Mouse (Mus musculus) embryonic facial prominence, embryonic 13.5 days (tissue): ENCODE measurements around the gene Hyal2. TPM values are rescaled to one million over a fixed set of nuclear protein-coding genes. Genes with fewer than 3 reads are reported as not detected.

Experiments used
- ATAC-seq: fragments of 200-750 bp; cut with Nextera tagmentation; 2 replicates; pipeline ENCODE4 v1.8.0; 2017; ENCODE audit warnings: low read depth; ENCODE audit not compliant: insufficient number of reproducible peaks, insufficient read depth, low FRiP score, low TSS enrichment
- H3K27ac ChIP-seq: fragments of 300-500 bp; sonication (generic); 2 replicates; pipeline ENCODE4 v1.5.1; 2015; ENCODE audit warnings: moderate library complexity, mild to moderate bottlenecking, inconsistent platforms
- H3K27me3 ChIP-seq: fragments of 300-500 bp; sonication (generic); 2 replicates; pipeline ENCODE4 v1.6.1; 2015; ENCODE audit warnings: mild to moderate bottlenecking, inconsistent platforms
- H3K36me3 ChIP-seq: fragments of 300-500 bp; sonication (generic); 2 replicates; pipeline ENCODE4 v1.6.1; 2015; ENCODE audit warnings: mild to moderate bottlenecking, inconsistent platforms
- H3K4me1 ChIP-seq: fragments of 300-500 bp; sonication (generic); 2 replicates; pipeline ENCODE4 v1.6.1; 2015; ENCODE audit warnings: inconsistent platforms
- H3K4me2 ChIP-seq: fragments of 300-500 bp; sonication (generic); 2 replicates; pipeline ENCODE4 v1.6.1; 2015; ENCODE audit warnings: moderate library complexity, mild to moderate bottlenecking, inconsistent platforms
- H3K4me3 ChIP-seq: fragments of 300-500 bp; sonication (generic); 2 replicates; pipeline ENCODE4 v1.5.1; 2015; ENCODE audit warnings: mild to moderate bottlenecking, inconsistent platforms
- H3K9ac ChIP-seq: fragments of 300-500 bp; sonication (generic); 2 replicates; pipeline ENCODE4 v1.6.1; 2015; ENCODE audit warnings: mild to moderate bottlenecking, inconsistent platforms
- H3K9me3 ChIP-seq: fragments of 300-500 bp; sonication (generic); 2 replicates; pipeline ENCODE4 v1.6.1; 2016; ENCODE audit warnings: inconsistent platforms
- WGBS: fragments of 180-500 bp; shearing (Covaris S2); methylation state at CpG from one replicate; pipeline ENCODE4 v1.1.7; 2015; ENCODE audit warnings: mixed read lengths; 5-methylcytosine and 5-hydroxymethylcytosine counted together
- polyA plus RNA-seq: library from polyadenylated mRNA; unstranded; fragments of >200 nt; fragmentation: Nextera tagmentation; extraction: Ambion mirVana; gene quantifications from 2 replicates; pipeline ENCODE4 v1.2.1, GENCODE M21; 2015

Hyal2 gene
- polyA plus RNA-seq, 1 experiment from 2014 or later: 118 TPM

GRCm38 (mm10) chr9:107619546-107619879 is 51.8 kb downstream of the Hyal2 start:
- Histone ChIP-seq H3K4me3 (no peak overlapping the region), H3K36me3 (peaks cover 85% of the 10 kb centered on the region), H3K27ac (0 out of 2 replicates have a peak overlapping the region, but pooled peaks have one; percentile 4), H3K9me3 (no peaks in the 10 kb centered on the region), H3K27me3 (no peaks in the 10 kb centered on the region), H3K9ac (no peak overlapping the region), H3K4me1 (peaks cover 10% of the 10 kb centered on the region), H3K4me2 (no peak overlapping the region)
- WGBS: 82% methylated on average over 13 of the region's 13 CpGs
- no peak for ATAC-seq

- H3K36me3 ChIP-seq: peaks cover 85% of the 10 kb centered on the region
- H3K4me1 ChIP-seq: peaks cover 23% of the 10 kb centered on the region
- no peak overlapping the region for H3K4me2 ChIP-seq
- ATAC-seq: no peak
- no peaks in the 10 kb centered on the region for H3K9me3 ChIP-seq
- no peak overlapping the region for H3K4me3 ChIP-seq
- no peak overlapping the region for H3K9ac ChIP-seq
- H3K27me3 ChIP-seq: no peaks in the 10 kb centered on the region
- no peak overlapping the region; the same call in 1 of the 2 replicates for H3K27ac ChIP-seq
These were observed 53.2 kb downstream of the Hyal2 start for GRCm38 (mm10) chr9:107620954-107621353.

Other genes with a start within 250 kb of the Hyal2 start
- gene Hemk1, start 229.6 kb upstream of the Hyal2 start, polyA plus RNA-seq: 11.4 and 12.1 TPM in 2 replicates
- gene 6430571L13Rik, start 227.3 kb upstream of the Hyal2 start, polyA plus RNA-seq: 1.2 and 1.5 TPM in 2 replicates
- 0.76 and 1.1 TPM in 2 replicates for gene Cacna2d2, start 168.3 kb upstream of the Hyal2 start, polyA plus RNA-seq
- gene Tmem115, start 34.0 kb upstream of the Hyal2 start, polyA plus RNA-seq: 46.2 and 46.9 TPM in 2 replicates
- 21.8 and 26.1 TPM in 2 replicates for gene Cyb561d2, start 25.8 kb upstream of the Hyal2 start, polyA plus RNA-seq
- gene Nprl2, start 25.7 kb upstream of the Hyal2 start, polyA plus RNA-seq: 44.3 and 47.2 TPM in 2 replicates
- 2.1 and 2.2 TPM in 2 replicates for gene Zmynd10, start 20.6 kb upstream of the Hyal2 start, polyA plus RNA-seq
- 65.2 and 68.5 TPM in 2 replicates for gene Rassf1, start 16.4 kb upstream of the Hyal2 start, polyA plus RNA-seq
- 35.9 and 42.9 TPM in 2 replicates for gene Tusc2, start 4.7 kb upstream of the Hyal2 start, polyA plus RNA-seq
- gene Hyal1, start 9.0 kb downstream of the Hyal2 start, polyA plus RNA-seq: 13.8 and 15.0 TPM in 2 replicates
- 21.8 and 22.5 TPM in 2 replicates for gene Naa80, start 10.9 kb downstream of the Hyal2 start, polyA plus RNA-seq
- gene Hyal3, start 12.9 kb downstream of the Hyal2 start, polyA plus RNA-seq: 1.6 and 2.8 TPM in 2 replicates
- gene Ifrd2, start 19.7 kb downstream of the Hyal2 start, polyA plus RNA-seq: 39.3 and 54.2 TPM in 2 replicates
- gene Sema3b, start 41.3 kb downstream of the Hyal2 start, polyA plus RNA-seq: 8.4 and 8.6 TPM in 2 replicates
- gene Gnai2, start 67.4 kb downstream of the Hyal2 start, polyA plus RNA-seq: 446 and 470 TPM in 2 replicates
- 3.4 and 4.1 TPM in 2 replicates for gene Slc38a3, start 101.6 kb downstream of the Hyal2 start, polyA plus RNA-seq
- 1.2 and 2.0 TPM in 2 replicates for gene Gnat1, start 111.8 kb downstream of the Hyal2 start, polyA plus RNA-seq
- 37.7 and 44.0 TPM in 2 replicates for gene Sema3f, start 142.5 kb downstream of the Hyal2 start, polyA plus RNA-seq
- gene Rbm5, start 203.1 kb downstream of the Hyal2 start, polyA plus RNA-seq: 262 and 274 TPM in 2 replicates